Mouse (Mus musculus) CH12.LX (cell line): ENCODE measurements around the gene Fosl2. TPM values are rescaled to one million over a fixed set of nuclear protein-coding genes. Genes with fewer than 3 reads are reported as not detected.

Source experiments
- DNase-seq: peaks from one replicate; pipeline ENCODE4 v3.0.0-alpha.2; 2013; ENCODE audit errors: extremely low read depth
- H3K27ac ChIP-seq: 2 replicates; pipeline ENCODE4 v1.5.1; 2012; ENCODE audit warnings: low read depth, mild to moderate bottlenecking, control low read depth, moderate library complexity; ENCODE audit not compliant: insufficient read depth
- H3K27me3 ChIP-seq: replicated peaks from 2 replicates; pipeline ENCODE3; 2012; ENCODE audit warnings: inconsistent platforms
- H3K36me3 ChIP-seq, 2 experiments: replicated peaks in 1 of 2; 2 replicates each; pipeline versions ENCODE3 to v1.6.1; 2012; ENCODE audit warnings: inconsistent platforms in 1 of 2, low read length in 1 of 2, mild to moderate bottlenecking in 1 of 2, mixed read lengths in 1 of 2, moderate library complexity in 1 of 2; ENCODE audit not compliant: control insufficient read depth in 1 of 2, insufficient read depth in 1 of 2
- H3K4me1 ChIP-seq, 2 experiments: 2 replicates each; pipeline ENCODE4 v1.6.1; 2012; ENCODE audit warnings: inconsistent platforms in 1 of 2, moderate library complexity in 1 of 2; ENCODE audit not compliant: insufficient read depth in 2 of 2, control insufficient read depth in 1 of 2
- H3K4me2 ChIP-seq: 2 replicates; pipeline ENCODE4 v1.6.1; 2012; ENCODE audit warnings: low read depth, mild to moderate bottlenecking, control low read depth; ENCODE audit not compliant: poor library complexity, insufficient read depth, severe bottlenecking
- H3K4me3 ChIP-seq, 3 experiments: fragments of 150-350 bp in 1 of 3; sonication (generic) in 1 of 3; replicated peaks in 1 of 3; 2 replicates each; pipeline versions ENCODE3 to v1.5.1; 2011 to 2012; ENCODE audit warnings: low read depth in 2 of 3, low read length in 2 of 3, mild to moderate bottlenecking in 2 of 3, moderate library complexity in 2 of 3, control low read depth in 1 of 3, improper control_type of control experiment in 1 of 3, inconsistent platforms in 1 of 3, mixed read lengths in 1 of 3; ENCODE audit not compliant: poor library complexity in 1 of 3
- H3K79me2 ChIP-seq: replicated peaks from 2 replicates; pipeline ENCODE4 v1.6.1; 2012; ENCODE audit warnings: mild to moderate bottlenecking, moderate library complexity; ENCODE audit not compliant: control insufficient read depth, poor library complexity, insufficient read depth, severe bottlenecking; ENCODE audit errors: extremely low read depth
- H3K9ac ChIP-seq: 2 replicates; pipeline ENCODE4 v1.6.1; 2012; ENCODE audit warnings: low read depth, mild to moderate bottlenecking, control low read depth, moderate library complexity; ENCODE audit not compliant: insufficient read depth
- H3K9me3 ChIP-seq: replicated peaks from 2 replicates; pipeline ENCODE3; 2012; ENCODE audit warnings: low read length, inconsistent platforms, mixed read lengths
- BHLHE40 ChIP-seq: IDR thresholded peaks from 2 replicates; pipeline ENCODE4 v1.6.1; 2011; ENCODE audit warnings: mild to moderate bottlenecking, low read depth, low read length, improper control_type of control experiment
- EP300 ChIP-seq: IDR thresholded peaks from 2 replicates; pipeline ENCODE4 v1.6.1; 2011; ENCODE audit warnings: low read length, improper control_type of control experiment
- ETS1 ChIP-seq: conservative IDR thresholded peaks from 2 replicates; pipeline ENCODE4 v1.6.1; 2012; ENCODE audit warnings: low read depth, mild to moderate bottlenecking, inconsistent platforms, low read length, improper control_type of control experiment, moderate library complexity
- JUND ChIP-seq: conservative IDR thresholded peaks from 2 replicates; pipeline ENCODE4 v1.6.1; 2011; ENCODE audit warnings: low read depth, low read length, improper control_type of control experiment
- KAT2A ChIP-seq: IDR thresholded peaks from 2 replicates; pipeline ENCODE4 v1.6.1; 2012; ENCODE audit warnings: low read length, improper control_type of control experiment, inconsistent platforms; ENCODE audit not compliant: insufficient replicate concordance
- MEF2A ChIP-seq: IDR thresholded peaks from 2 replicates; pipeline ENCODE4 v1.6.1; 2014; ENCODE audit warnings: low read depth, mild to moderate bottlenecking, inconsistent platforms, low read length, improper control_type of control experiment, borderline replicate concordance
- POLR2AphosphoS2 ChIP-seq: IDR thresholded peaks from 2 replicates; pipeline ENCODE4 v1.6.1; 2011; ENCODE audit warnings: low read depth, low read length, improper control_type of control experiment
- RCOR1 ChIP-seq: conservative IDR thresholded peaks from 2 replicates; pipeline ENCODE4 v1.6.1; 2012; ENCODE audit warnings: low read depth, mild to moderate bottlenecking, inconsistent platforms, low read length, improper control_type of control experiment
- TCF12 ChIP-seq: IDR thresholded peaks from 2 replicates; pipeline ENCODE4 v1.6.1; 2014; ENCODE audit warnings: low read depth, mild to moderate bottlenecking, inconsistent platforms, low read length, improper control_type of control experiment
- UBTF ChIP-seq: IDR thresholded peaks from 2 replicates; pipeline ENCODE4 v1.6.1; 2012; ENCODE audit warnings: low read depth, mild to moderate bottlenecking, inconsistent platforms, low read length, improper control_type of control experiment, moderate library complexity
- USF1 ChIP-seq: IDR thresholded peaks from 2 replicates; pipeline ENCODE4 v1.6.1; 2014; ENCODE audit warnings: low read depth, mild to moderate bottlenecking, inconsistent platforms, low read length, improper control_type of control experiment
- ZKSCAN1 ChIP-seq: IDR thresholded peaks from 2 replicates; pipeline ENCODE4 v1.6.1; 2012; ENCODE audit warnings: low read depth, inconsistent platforms, low read length, improper control_type of control experiment, borderline replicate concordance
- dilution Hi-C: fragments of 300-500 bp; cut with MboI; formaldehyde crosslinking; loops from 2 replicates; pipeline ENCODE4 v1.14.3; 2020; ENCODE audit warnings: low sequenced_read_pairs; ENCODE audit not compliant: extremely low pct_unique_long_range_greater_than_20kb, extremely low pct_ligation_motif_present
- in situ Hi-C: fragments of 300-500 bp; cut with MboI; formaldehyde crosslinking; loops from 3 replicates; pipeline ENCODE4 v1.14.3; 2019; ENCODE audit warnings: low sequenced_read_pairs, low pct_ligation_motif_present, low pct_unique_long_range_greater_than_20kb, mixed read lengths
- polyA plus RNA-seq: library from polyadenylated mRNA; unstranded; fragments of >175 nt; gene quantifications from 2 replicates; pipeline ENCODE4 v1.2.1, GENCODE M21; 2012; ENCODE audit warnings: low read depth; ENCODE audit not compliant: insufficient read length
- total RNA-seq, 2 experiments: library from RNA; depleted of rRNA; stranded (reverse); fragments of 300-350 nt in 1 of 2; fragments of >200 nt in 1 of 2; gene quantifications; 2 replicates each; pipeline ENCODE4 v1.2.3; 2012 to 2014

Fosl2 gene
- total and polyA plus RNA-seq, 3 experiments = 0.23 to 0.91 (median 0.59) TPM

GRCm38 (mm10) chr5:32106473-32107140 is 29.0 kb upstream of the Fosl2 start:
- no peak overlapping the region for H3K4me2 ChIP-seq
- no peaks in the 10 kb centered on the region for H3K36me3 ChIP-seq
- no peak overlapping the region for H3K27ac ChIP-seq
- H3K9me3 ChIP-seq = no peaks in the 10 kb centered on the region
- H3K79me2 ChIP-seq = no peaks in the 10 kb centered on the region
- dilution Hi-C loops = no loop called here
- no peak overlapping the region for H3K9ac ChIP-seq
- no peaks in the 10 kb centered on the region for H3K27me3 ChIP-seq
- H3K4me3 ChIP-seq = no peak overlapping the region
- peaks cover 9 to 38% of the 10 kb centered on the region in 2 experiments; a peak in 3 of 4 replicates for H3K4me1 ChIP-seq
- TF ChIP-seq ZKSCAN1 (no peak), TCF12 (no peak), RCOR1 (no peak), MEF2A (no peak), BHLHE40 (no peak), JUND (no peak), USF1 (no peak), ETS1 (no peak), KAT2A (no peak), POLR2AphosphoS2 (no peak)
- TF ChIP-seq, all 38 proteins: peak for 0
- in situ Hi-C loops = no loop called here
- DNase-seq = no peak

- Histone ChIP-seq H3K27ac (no peak overlapping the region), H3K9ac (no peak overlapping the region), H3K4me3 (no peak overlapping the region), H3K27me3 (no peaks in the 10 kb centered on the region), H3K9me3 (no peaks in the 10 kb centered on the region), H3K4me1 (peaks cover 4 to 19% of the 10 kb centered on the region in 2 experiments; a peak in 3 of 4 replicates), H3K79me2 (no peaks in the 10 kb centered on the region), H3K36me3 (no peaks in the 10 kb centered on the region), H3K4me2 (no peak overlapping the region)
- DNase-seq = no peak
- TF ChIP-seq MEF2A (no peak), EP300 (no peak), KAT2A (no peak), UBTF (no peak)
- in situ Hi-C loops (no loop called here), dilution Hi-C loops (no loop called here)
These were observed 24.9 kb upstream of the Fosl2 start for GRCm38 (mm10) chr5:32110651-32111050.
